ENCODE assay signal across 10 mouse cellular contexts in the genomic region with DNA sequence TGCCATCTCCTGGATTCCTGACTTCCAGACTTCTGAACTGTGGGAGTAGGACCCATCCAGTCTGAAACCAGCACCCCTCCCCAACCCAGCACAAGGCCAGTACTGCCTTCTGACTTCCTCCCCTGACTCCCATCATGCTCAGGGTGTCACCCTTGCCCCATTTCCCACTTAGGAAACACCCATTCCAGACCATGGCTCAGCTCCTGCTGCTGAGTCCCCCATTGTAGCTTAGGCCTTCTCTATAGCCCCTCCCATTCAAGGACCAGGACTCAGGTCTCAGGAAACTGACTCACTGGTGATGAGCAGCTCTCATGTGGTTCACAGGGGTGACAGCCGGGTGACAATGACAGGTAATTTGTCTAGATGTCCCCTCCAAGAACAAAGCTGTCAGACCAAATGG. TPM values are rescaled to one million over a fixed set of nuclear protein-coding genes. Genes with fewer than 3 reads are reported as not detected.
DNase-seq lines count a peak whose midpoint lies in the region; ATAC-seq and TF ChIP-seq lines count a peak whose summit lies in the region.
"Had no signal": no experiment of that assay in that cellular context is flagged by ENCODE, and none has a peak within 500 bp of the region (broad histone marks: within the 10 kb centered on the region; RNA-seq: fewer than 3 reads in every experiment).

No protein-coding gene starts in this region.

- H3K27ac ChIP-seq in heart, adult 2 months: peak overlapping the region; percentile 66
- H3K27ac ChIP-seq in layer of hippocampus, adult 2 months: peak overlapping the region; percentile 85
- H3K27ac ChIP-seq: forebrain, embryonic 15.5 days had no signal

- no peak for TF ChIP-seq EP300 in heart, adult 2 months (IDR thresholded peaks at IDR 0.05; ENCODE audit: insufficient read depth, low read depth, low read length)

- DNase-seq in heart, adult 2 months: no peak
- no peak for DNase-seq in heart, postnatal 10 days
- DNase-seq in layer of hippocampus, adult 2 months (ENCODE audit: low spot score in 2 of 2): no peak
- DNase-seq in layer of hippocampus, postnatal 36 days: no peak
- peak; percentile 39 for DNase-seq in 3134 (ENCODE audit: extremely low read depth, insufficient read length, low spot score)
- no peak for DNase-seq in thymus, postnatal 14 days
- no peak for DNase-seq in gastrocnemius, postnatal 36 days
- DNase-seq: embryo, embryonic 11 days had no signal

- no peak overlapping the region for H3K4me3 ChIP-seq in heart, adult 2 months
- no peak overlapping the region for H3K4me3 ChIP-seq in layer of hippocampus, adult 2 months
- H3K4me3 ChIP-seq: forebrain, embryonic 15.5 days had no signal

- TF ChIP-seq POLR2A in heart, adult 2 months (IDR thresholded peaks at IDR 0.05; ENCODE audit: insufficient read depth, low read depth, low read length): no peak

- H3K27me3 ChIP-seq in heart, adult 2 months (ENCODE audit: control insufficient read depth, insufficient read depth, low read length): no peaks in the 10 kb centered on the region
- H3K27me3 ChIP-seq: forebrain, embryonic 15.5 days had no signal

- ATAC-seq in common myeloid progenitor, adult 5-6 weeks (replicated peaks; ENCODE audit: low read depth, poor library complexity, severe bottlenecking): 0 out of 2 replicates have a peak, but pooled peaks have one; percentile 19
- ATAC-seq: forebrain, embryonic 15.5 days had no signal

- 46% methylated on average over 1 of the region's 1 CpGs for WGBS in heart, adult 2 months

- no peaks in the 10 kb centered on the region for H3K36me3 ChIP-seq in heart, adult 2 months (ENCODE audit: control insufficient read depth, insufficient read depth, low read length)
- H3K36me3 ChIP-seq: forebrain, embryonic 15.5 days had no signal

- no peak overlapping the region for H3K9ac ChIP-seq in heart, adult 2 months (ENCODE audit: low read depth, low read length)
- H3K9ac ChIP-seq: forebrain, embryonic 15.5 days had no signal

- TF ChIP-seq CTCF in heart, adult 2 months (IDR thresholded peaks at IDR 0.05): no peak
- no peak for TF ChIP-seq CTCF in layer of hippocampus, adult 2 months (conservative IDR thresholded peaks at IDR 0.05)

- H3K79me2 ChIP-seq in heart, adult 2 months (replicated peaks; ENCODE audit: control insufficient read depth, insufficient read depth, low read length): 0 out of 2 replicates have a peak, but pooled peaks cover 2% of the 10 kb centered on the region

- H3K4me1 ChIP-seq in heart, adult 2 months (ENCODE audit: control insufficient read depth, insufficient read depth, low read length): peaks cover 29% of the 10 kb centered on the region

- intact Hi-C loops in heart, adult 2 months (cut with DNase I): loop anchor here (2.0 kb wide), 1 partner anchor 25 kb away; the partner anchor contains the start of gene Ankrd33b
- intact Hi-C loops in heart, postnatal 10 days (cut with DNase I): no loop called here
- intact Hi-C loops in gastrocnemius, postnatal 36 days (cut with DNase I): no loop called here

RNA-seq across cellular contexts. Expression of gene Ankrd33b, which starts 25.5 kb away (rescaled TPM):
- total RNA-seq in heart, adult 2 months (2021): 10 to 100 TPM; 28.6 to 32.8 TPM
- polyA plus RNA-seq in heart, adult 2 months (2012; rRNA removed): 7.8 and 16.5 TPM in 2 replicates
- 10 to 100 TPM; 16.2 to 17.4 TPM for total RNA-seq in heart, postnatal 10 days (2021)
- 10 to 100 TPM; 58.7 to 59.4 TPM for total RNA-seq in layer of hippocampus, adult 2 months (2021)
- total RNA-seq in layer of hippocampus, postnatal 36 days (2021): 10 to 100 TPM; 53.2 to 54.2 TPM
- total RNA-seq in common myeloid progenitor, adult 5-6 weeks (2017): 0.23 and 2.2 TPM in 2 replicates
- 10 to 100 TPM in 1 of 2 experiments, 1 to 10 TPM in 1; 9.9 to 14.5 TPM for total RNA-seq in gastrocnemius, postnatal 36 days (2021)
